Mouse (Mus musculus): ENCODE results near the gene Ccn1. TPM values are rescaled to one million over a fixed set of nuclear protein-coding genes. Genes with fewer than 3 reads are reported as not detected.

Gene Ccn1
- polyA plus RNA-seq, 1 experiment from 2014 or later, result 4.6 TPM

Other genes starting within 250 kb of the Ccn1 start
- 25.7 and 26.2 TPM in 2 replicates for gene Znhit6, start 73.8 kb downstream of the Ccn1 start, polyA plus RNA-seq (2014; fragmentation: Nextera tagmentation; extraction: Ambion mirVana)
- gene Ddah1, start 108.7 kb upstream of the Ccn1 start, polyA plus RNA-seq (2014; fragmentation: Nextera tagmentation; extraction: Ambion mirVana), result 102 and 117 TPM in 2 replicates